Mouse (Mus musculus): ENCODE results near the gene Pcif1. TPM values are rescaled to one million over a fixed set of nuclear protein-coding genes. Genes with fewer than 3 reads are reported as not detected.

Pcif1 gene
- polyA plus RNA-seq, 1 experiment: 79.7 TPM

- Histone ChIP-seq H3K27ac (ENCODE audit: control insufficient read depth, insufficient read depth, low read length) (no peak overlapping the region), H3K4me3 (ENCODE audit: control insufficient read depth, insufficient read depth, low read length) (no peak overlapping the region), H3K36me3 (ENCODE audit: control insufficient read depth, insufficient read depth, low read length) (no peaks in the 10 kb centered on the region), H3K27me3 (ENCODE audit: control insufficient read depth, insufficient read depth, low read length) (peaks cover 12% of the 10 kb centered on the region; the same call in 1 of the 2 replicates), H3K4me1 (replicated peaks; ENCODE audit: control insufficient read depth, insufficient read depth, low read length) (peaks cover 52% of the 10 kb centered on the region)
- WGBS: 7% methylated on average over 11 of the region's 11 CpGs
- TF ChIP-seq CTCF (IDR thresholded peaks at IDR 0.05; ENCODE audit: borderline replicate concordance, control insufficient read depth, extremely low read depth, insufficient read depth, low read length, poor library complexity) (no peak), POLR2A (IDR thresholded peaks at IDR 0.05; ENCODE audit: control insufficient read depth, extremely low read depth, insufficient read depth, low read length, poor library complexity) (no peak)
- DNase-seq: no peak
These were observed 60.0 kb downstream of the Pcif1 start for GRCm38 (mm10) chr2:164939106-164939505.

DNA sequence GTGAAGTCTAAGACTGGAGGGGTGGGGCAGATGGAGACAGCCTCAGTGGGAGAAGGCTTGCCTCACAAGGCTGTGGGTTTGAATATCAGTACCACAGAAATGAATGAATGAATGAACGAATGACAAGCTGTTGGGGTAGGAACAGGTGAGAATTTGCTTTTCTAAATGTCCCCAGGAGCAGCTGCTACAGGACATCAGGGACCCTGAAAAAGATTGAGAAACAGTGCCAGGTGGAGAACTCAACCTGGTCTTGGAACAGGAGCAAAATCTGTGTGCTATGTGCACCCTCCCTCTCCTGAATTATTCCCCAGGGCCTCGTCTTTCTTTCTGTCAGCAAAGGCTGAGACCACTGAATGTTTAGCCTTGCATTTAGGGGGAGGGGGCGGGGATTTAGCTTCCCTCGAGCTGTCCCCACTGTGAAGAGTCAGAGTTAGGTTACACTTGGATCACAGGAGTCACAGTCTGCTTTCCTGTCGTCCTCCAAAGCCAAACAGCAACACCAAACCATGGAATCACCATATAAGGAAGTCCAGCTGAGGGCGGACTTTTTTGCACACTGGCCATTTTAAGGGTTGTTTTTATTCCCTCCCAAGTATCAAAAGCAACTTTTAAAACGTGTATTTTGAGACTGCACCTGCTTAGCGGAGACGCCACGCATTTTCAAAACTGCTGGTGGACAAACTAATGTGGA is 61.2 kb downstream of the Pcif1 start, which contains the start of gene Mmp9:
Gene Mmp9 (plus strand): TSS at position 641 of the 691 bp plus-strand sequence.
- DNase-seq: no peak
- WGBS: 16% methylated on average over 10 of the region's 10 CpGs
- H3K4me1 ChIP-seq (replicated peaks; ENCODE audit: control insufficient read depth, insufficient read depth, low read length): peaks cover 52% of the 10 kb centered on the region
- H3K4me3 ChIP-seq (ENCODE audit: control insufficient read depth, insufficient read depth, low read length): no peak within 1 kb of the TSS
- H3K27ac ChIP-seq (ENCODE audit: control insufficient read depth, insufficient read depth, low read length): no peak within 1 kb of the TSS
- TF ChIP-seq CTCF (IDR thresholded peaks at IDR 0.05; ENCODE audit: borderline replicate concordance, control insufficient read depth, extremely low read depth, insufficient read depth, low read length, poor library complexity): no peak
- TF ChIP-seq POLR2A (IDR thresholded peaks at IDR 0.05; ENCODE audit: control insufficient read depth, extremely low read depth, insufficient read depth, low read length, poor library complexity): no peak
- peaks cover 10% of the 10 kb centered on the region; the same call in 1 of the 2 replicates for H3K27me3 ChIP-seq (ENCODE audit: control insufficient read depth, insufficient read depth, low read length)
- H3K36me3 ChIP-seq (ENCODE audit: control insufficient read depth, insufficient read depth, low read length): no peaks in the 10 kb centered on the region

DNA sequence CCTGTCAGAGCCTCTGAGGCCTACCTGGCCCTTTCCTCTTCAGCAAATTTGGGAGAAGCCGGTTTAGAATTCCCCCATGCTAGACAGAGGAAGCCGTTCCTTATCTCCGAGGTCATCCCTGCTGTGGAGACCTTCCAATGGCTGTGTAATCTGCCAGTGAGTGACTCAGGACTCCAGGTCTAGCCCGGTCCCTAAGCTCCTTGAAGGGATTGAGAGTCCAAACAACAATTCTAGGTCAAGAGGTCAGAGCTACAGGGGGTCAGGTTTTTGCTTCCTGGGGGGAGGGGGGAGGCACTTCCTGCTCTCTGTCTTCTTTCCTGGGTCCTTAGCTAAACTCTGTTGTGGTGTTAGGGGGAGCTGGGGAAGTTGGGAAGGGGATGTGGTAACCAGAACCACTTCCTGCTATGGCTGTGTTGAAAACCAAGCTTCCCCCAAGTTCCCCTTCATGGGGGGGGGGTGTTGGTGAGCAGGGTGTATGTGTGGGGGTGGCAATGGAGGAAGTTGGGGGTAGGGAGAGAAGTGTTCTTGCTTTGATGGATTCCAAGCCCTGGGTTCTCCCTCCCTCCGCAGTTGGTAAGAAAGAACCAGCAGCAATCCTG is 63.7 kb downstream of the Pcif1 start:
- H3K27me3 ChIP-seq (ENCODE audit: control insufficient read depth, insufficient read depth, low read length): peaks cover 8% of the 10 kb centered on the region; the same call in 1 of the 2 replicates

More for the DNA sequence above, 63.7 kb downstream of the Pcif1 start:
- peak; percentile 77 for DNase-seq
- WGBS: 2% methylated on average over 5 of the region's 5 CpGs
- H3K4me1 ChIP-seq (replicated peaks; ENCODE audit: control insufficient read depth, insufficient read depth, low read length): peaks cover 56% of the 10 kb centered on the region
- TF ChIP-seq CTCF (IDR thresholded peaks at IDR 0.05; ENCODE audit: borderline replicate concordance, control insufficient read depth, extremely low read depth, insufficient read depth, low read length, poor library complexity) (no peak), POLR2A (IDR thresholded peaks at IDR 0.05; ENCODE audit: control insufficient read depth, extremely low read depth, insufficient read depth, low read length, poor library complexity) (no peak)
- no peak overlapping the region for H3K27ac ChIP-seq (ENCODE audit: control insufficient read depth, insufficient read depth, low read length)
- H3K4me3 ChIP-seq (ENCODE audit: control insufficient read depth, insufficient read depth, low read length): no peak overlapping the region
- no peaks in the 10 kb centered on the region for H3K36me3 ChIP-seq (ENCODE audit: control insufficient read depth, insufficient read depth, low read length)

Other genes with a start within 250 kb of the Pcif1 start
- not detected in 2 replicates for gene Wfdc16, start 240.5 kb upstream of the Pcif1 start, polyA plus RNA-seq (2012; rRNA removed)
- not detected in 2 replicates for gene Wfdc10, start 223.3 kb upstream of the Pcif1 start, polyA plus RNA-seq (2012; rRNA removed)
- gene Wfdc9, start 222.7 kb upstream of the Pcif1 start, polyA plus RNA-seq (2012; rRNA removed): not detected in 2 replicates
- not detected in 2 replicates for gene Wfdc11, start 205.2 kb upstream of the Pcif1 start, polyA plus RNA-seq (2012; rRNA removed)
- not detected in 2 replicates for gene Wfdc13, start 194.2 kb upstream of the Pcif1 start, polyA plus RNA-seq (2012; rRNA removed)
- gene Spint4, start 180.8 kb upstream of the Pcif1 start, polyA plus RNA-seq (2012; rRNA removed): not detected in 2 replicates
- not detected in 2 replicates for gene Spint5, start 164.0 kb upstream of the Pcif1 start, polyA plus RNA-seq (2012; rRNA removed)
- 0.23 and 0.41 TPM in 2 replicates for gene Wfdc3, start 133.4 kb upstream of the Pcif1 start, polyA plus RNA-seq (2012; rRNA removed)
- gene Dnttip1, start 133.3 kb upstream of the Pcif1 start, polyA plus RNA-seq (2012; rRNA removed): 60.6 and 134 TPM in 2 replicates
- 327 and 434 TPM in 2 replicates for gene Ube2c, start 109.4 kb upstream of the Pcif1 start, polyA plus RNA-seq (2012; rRNA removed)
- gene Tnnc2, start 99.3 kb upstream of the Pcif1 start, polyA plus RNA-seq (2012; rRNA removed): 0.38 TPM in 1 of 2 replicates, not detected in the other
- 9.0 and 11.9 TPM in 2 replicates for gene Snx21, start 93.5 kb upstream of the Pcif1 start, polyA plus RNA-seq (2012; rRNA removed)
- gene Acot8, start 74.4 kb upstream of the Pcif1 start, polyA plus RNA-seq (2012; rRNA removed): 84.6 and 87.9 TPM in 2 replicates
- gene Zswim3, start 74.2 kb upstream of the Pcif1 start, polyA plus RNA-seq (2012; rRNA removed): 5.9 and 6.2 TPM in 2 replicates
- 9.5 and 11.5 TPM in 2 replicates for gene Zswim1, start 56.6 kb upstream of the Pcif1 start, polyA plus RNA-seq (2012; rRNA removed)
- 2.9 and 4.5 TPM in 2 replicates for gene Spata25, start 50.8 kb upstream of the Pcif1 start, polyA plus RNA-seq (2012; rRNA removed)
- gene Ctsa, start 46.4 kb upstream of the Pcif1 start, polyA plus RNA-seq (2012; rRNA removed): 467 and 538 TPM in 2 replicates
- 24.0 and 31.7 TPM in 2 replicates for gene Neurl2, start 45.8 kb upstream of the Pcif1 start, polyA plus RNA-seq (2012; rRNA removed)
- gene Pltp, start 21.6 kb upstream of the Pcif1 start, polyA plus RNA-seq (2012; rRNA removed): 227 and 263 TPM in 2 replicates
- 92.6 and 99.0 TPM in 2 replicates for gene Zfp335, start 32.5 kb downstream of the Pcif1 start, polyA plus RNA-seq (2012; rRNA removed)
- 29.1 and 31.7 TPM in 2 replicates for gene Mmp9, start 61.5 kb downstream of the Pcif1 start, polyA plus RNA-seq (2012; rRNA removed)
- 0.70 and 1.3 TPM in 2 replicates for gene Slc12a5, start 81.5 kb downstream of the Pcif1 start, polyA plus RNA-seq (2012; rRNA removed)
- 72.3 and 73.7 TPM in 2 replicates for gene Ncoa5, start 155.6 kb downstream of the Pcif1 start, polyA plus RNA-seq (2012; rRNA removed)
- gene Cd40, start 176.3 kb downstream of the Pcif1 start, polyA plus RNA-seq (2012; rRNA removed): 44.5 and 52.1 TPM in 2 replicates
- gene 1700025C18Rik, start 211.4 kb downstream of the Pcif1 start, polyA plus RNA-seq (2012; rRNA removed): not detected in 2 replicates